ENCODE assay signal across 12 mouse cellular contexts in the genomic region with DNA sequence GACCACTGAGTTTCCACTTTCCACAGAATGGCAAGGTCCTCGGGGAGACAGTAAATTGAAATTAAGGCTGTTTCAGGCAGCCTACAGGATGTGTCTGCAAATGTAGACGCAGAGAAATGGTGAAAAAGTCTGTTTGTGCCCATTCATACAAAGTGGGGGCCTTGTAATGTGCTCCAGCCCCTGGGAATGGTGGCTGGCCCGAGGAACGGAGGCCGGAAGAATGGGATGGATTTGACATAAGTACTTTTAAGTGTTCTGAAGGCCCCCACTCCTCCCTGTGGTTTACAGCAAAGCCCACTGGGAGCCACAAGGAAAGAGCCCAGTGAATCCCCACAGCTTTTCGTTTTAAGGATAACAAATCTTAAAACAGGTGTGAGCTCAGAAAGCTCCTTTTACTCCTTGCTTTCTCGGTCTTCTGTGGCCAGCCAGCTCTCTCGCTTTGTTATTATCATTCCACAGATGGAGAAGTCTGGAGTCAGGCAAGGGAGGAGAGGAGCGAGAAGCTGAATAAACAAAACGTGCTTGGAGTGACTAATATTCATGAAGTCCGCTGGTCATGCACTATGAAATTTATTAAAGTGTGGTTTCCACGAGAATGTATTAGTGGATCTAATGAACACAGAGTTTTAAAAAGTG.
A peak's percentile ranks its signal among the peaks of the same experiment; 100 is the strongest.
DNase-seq lines count a peak whose midpoint lies in the region; ATAC-seq and TF ChIP-seq lines count a peak whose summit lies in the region.
"Had no signal": no experiment of that assay in that cellular context is flagged by ENCODE, and none has a peak within 500 bp of the region (broad histone marks: within the 10 kb centered on the region; RNA-seq: fewer than 3 reads in every experiment).

No protein-coding gene starts in this region.

- H3K27ac ChIP-seq in heart, embryonic 12.5 days (ENCODE audit: poor library complexity, severe bottlenecking): no peak overlapping the region
- H3K27ac ChIP-seq in lung, embryonic 16.5 days (ENCODE audit: low read length): no peak overlapping the region
- no peak overlapping the region for H3K27ac ChIP-seq in heart, embryonic 15.5 days
- 0 out of 2 replicates have a peak overlapping the region, but pooled peaks have one; percentile 4 for H3K27ac ChIP-seq in small intestine, adult 2 months (ENCODE audit: insufficient read depth, low read depth, low read length)
- H3K27ac ChIP-seq: layer of hippocampus, adult 2 months; liver, embryonic 13.5 days; midbrain, embryonic 13.5 days; neural tube, embryonic 12.5 days had no signal

- no peak for TF ChIP-seq CTCF in small intestine, adult 2 months (IDR thresholded peaks at IDR 0.05; ENCODE audit: extremely low read depth, insufficient read length, insufficient replicate concordance, low read depth, low read length)

- no peaks in the 10 kb centered on the region for H3K36me3 ChIP-seq in heart, embryonic 12.5 days
- no peaks in the 10 kb centered on the region for H3K36me3 ChIP-seq in lung, embryonic 16.5 days (ENCODE audit: control insufficient read depth, insufficient read depth, low read length)
- H3K36me3 ChIP-seq in heart, embryonic 15.5 days: no peaks in the 10 kb centered on the region
- no peaks in the 10 kb centered on the region for H3K36me3 ChIP-seq in small intestine, adult 2 months (ENCODE audit: control insufficient read depth, insufficient read depth, low read length)
- H3K36me3 ChIP-seq: liver, embryonic 13.5 days; midbrain, embryonic 13.5 days; neural tube, embryonic 12.5 days had no signal

- TF ChIP-seq POLR2A in small intestine, adult 2 months (IDR thresholded peaks at IDR 0.05; ENCODE audit: low read depth, low read length): no peak

- no peaks in the 10 kb centered on the region; the same call in 1 of the 2 replicates for H3K27me3 ChIP-seq in heart, embryonic 12.5 days (replicated peaks)
- no peaks in the 10 kb centered on the region; the same call in 1 of the 2 replicates for H3K27me3 ChIP-seq in lung, embryonic 16.5 days (ENCODE audit: control insufficient read depth, insufficient read depth, low read depth, low read length)
- H3K27me3 ChIP-seq in heart, embryonic 15.5 days: no peaks in the 10 kb centered on the region
- no peaks in the 10 kb centered on the region for H3K27me3 ChIP-seq in small intestine, adult 2 months (ENCODE audit: control insufficient read depth, insufficient read depth, low read length)
- H3K27me3 ChIP-seq: liver, embryonic 13.5 days; midbrain, embryonic 13.5 days; neural tube, embryonic 12.5 days had no signal

- no peak overlapping the region for H3K9ac ChIP-seq in heart, embryonic 12.5 days
- no peak overlapping the region for H3K9ac ChIP-seq in lung, embryonic 16.5 days (ENCODE audit: low read length)
- H3K9ac ChIP-seq in heart, embryonic 15.5 days: no peak overlapping the region
- H3K9ac ChIP-seq: liver, embryonic 13.5 days; midbrain, embryonic 13.5 days; neural tube, embryonic 12.5 days had no signal

- H3K4me3 ChIP-seq in heart, embryonic 12.5 days: no peak overlapping the region
- H3K4me3 ChIP-seq in lung, embryonic 16.5 days (ENCODE audit: low read length): no peak overlapping the region
- H3K4me3 ChIP-seq in heart, embryonic 15.5 days: no peak overlapping the region
- no peak overlapping the region for H3K4me3 ChIP-seq in small intestine, adult 2 months (ENCODE audit: low read depth, low read length)
- H3K4me3 ChIP-seq: layer of hippocampus, adult 2 months; liver, embryonic 13.5 days; midbrain, embryonic 13.5 days; neural tube, embryonic 12.5 days had no signal

- 68% methylated on average over 12 of the region's 12 CpGs for WGBS in heart, embryonic 12.5 days
- 62% methylated on average over 12 of the region's 12 CpGs for WGBS in lung, embryonic 16.5 days
- WGBS in heart, embryonic 15.5 days: 67% methylated on average over 12 of the region's 12 CpGs
- 65% methylated on average over 12 of the region's 12 CpGs for WGBS in small intestine, adult 2 months

- H3K4me1 ChIP-seq in heart, embryonic 12.5 days (replicated peaks): peaks cover 5% of the 10 kb centered on the region; the same call in 1 of the 2 replicates
- no peaks in the 10 kb centered on the region for H3K4me1 ChIP-seq in lung, embryonic 16.5 days (replicated peaks; ENCODE audit: control insufficient read depth, insufficient read depth, low read length)
- no peaks in the 10 kb centered on the region for H3K4me1 ChIP-seq in heart, embryonic 15.5 days (replicated peaks)
- no peaks in the 10 kb centered on the region for H3K4me1 ChIP-seq in small intestine, adult 2 months (ENCODE audit: control insufficient read depth, insufficient read depth, insufficient read length, low read length)
- H3K4me1 ChIP-seq: liver, embryonic 13.5 days; midbrain, embryonic 13.5 days; neural tube, embryonic 12.5 days had no signal

- no peak for DNase-seq in heart, postnatal 4 days
- no peak for DNase-seq in lung, postnatal 36 days
- no peak for DNase-seq in yolk sac, embryonic 10.5 days (ENCODE audit: low spot score)
- DNase-seq: liver, embryonic 13.5 days had no signal

- H3K4me2 ChIP-seq in heart, embryonic 12.5 days: peak overlapping the region; percentile 34; the same call in 1 of the 2 replicates
- H3K4me2 ChIP-seq in lung, embryonic 16.5 days (ENCODE audit: low read depth, low read length): peak overlapping the region; percentile 24; the same call in 1 of the 2 replicates
- peak overlapping the region; percentile 21; the same call in 1 of the 2 replicates for H3K4me2 ChIP-seq in heart, embryonic 15.5 days
- H3K4me2 ChIP-seq: liver, embryonic 13.5 days; midbrain, embryonic 13.5 days; neural tube, embryonic 12.5 days had no signal

- ATAC-seq in heart, embryonic 12.5 days (ENCODE audit: insufficient number of reproducible peaks, low FRiP score): no peak
- no peak for ATAC-seq in lung, embryonic 16.5 days (ENCODE audit: low read depth)
- ATAC-seq in heart, embryonic 15.5 days (replicated peaks; ENCODE audit: insufficient number of reproducible peaks, insufficient read depth, low FRiP score, low read depth): no peak
- ATAC-seq: forebrain, embryonic 16.5 days; midbrain, embryonic 13.5 days had no signal

- no peaks in the 10 kb centered on the region for H3K9me3 ChIP-seq in heart, embryonic 12.5 days (replicated peaks)
- no peaks in the 10 kb centered on the region; the same call in 1 of the 2 replicates for H3K9me3 ChIP-seq in lung, embryonic 16.5 days (ENCODE audit: control insufficient read depth, low read length)
- no peaks in the 10 kb centered on the region for H3K9me3 ChIP-seq in heart, embryonic 15.5 days (replicated peaks)
- H3K9me3 ChIP-seq: liver, embryonic 13.5 days; midbrain, embryonic 13.5 days had no signal
